Comparison of ENCODE assay signal across 25 mouse cellular contexts in genomic region chr6:48869774-48870173, GRCm38 (mm10). TPM values are rescaled to one million over a fixed set of nuclear protein-coding genes. Genes with fewer than 3 reads are reported as not detected.
DNase-seq lines count a peak whose midpoint lies in the region; ATAC-seq lines count a peak whose summit lies in the region.
"Had no signal": no experiment of that assay in that cellular context is flagged by ENCODE, and none has a peak within 500 bp of the region (broad histone marks: within the 10 kb centered on the region; RNA-seq: fewer than 3 reads in every experiment).

No protein-coding gene starts in this region.

- H3K4me2 ChIP-seq in intestine, embryonic 16.5 days (ENCODE audit: low read depth, low read length), result no peak overlapping the region
- H3K4me2 ChIP-seq: forebrain, embryonic 13.5 days; heart, embryonic 12.5 days; limb, embryonic 13.5 days; liver, embryonic 12.5 days; neural tube, embryonic 12.5 days had no signal

- 66% methylated on average over 2 of the region's 2 CpGs for WGBS in intestine, embryonic 16.5 days

- H3K9ac ChIP-seq in intestine, embryonic 16.5 days (ENCODE audit: low read depth, low read length), result no peak overlapping the region
- H3K9ac ChIP-seq: forebrain, embryonic 13.5 days; heart, embryonic 12.5 days; limb, embryonic 13.5 days; liver, embryonic 12.5 days; neural tube, embryonic 12.5 days had no signal

- no peaks in the 10 kb centered on the region for H3K9me3 ChIP-seq in intestine, embryonic 16.5 days (ENCODE audit: control insufficient read depth, low read length)
- H3K9me3 ChIP-seq: forebrain, embryonic 13.5 days; heart, embryonic 12.5 days; limb, embryonic 13.5 days; liver, embryonic 12.5 days; neural tube, embryonic 12.5 days had no signal

- ATAC-seq in frontal cortex, adult (ENCODE audit: low TSS enrichment), result peak; percentile 62; the same call in 1 of the 2 replicates
- ATAC-seq in intestine, embryonic 16.5 days, result peak; percentile 51
- ATAC-seq: forebrain, embryonic 13.5 days; liver, embryonic 12.5 days had no signal

- H3K4me1 ChIP-seq in intestine, embryonic 16.5 days (ENCODE audit: control insufficient read depth, insufficient read depth, low read length), result peaks cover 7% of the 10 kb centered on the region; the same call in 1 of the 2 replicates
- H3K4me1 ChIP-seq: heart, embryonic 12.5 days; limb, embryonic 13.5 days; liver, embryonic 12.5 days; neural tube, embryonic 12.5 days had no signal

- DNase-seq in frontal cortex, postnatal 36 days (ENCODE audit: low spot score in 2 of 2), result no peak
- DNase-seq in 416B (ENCODE audit: low read depth), result peak; percentile 15
- DNase-seq in NIH3T3 (ENCODE audit: low read depth), result peak; percentile 27
- no peak for DNase-seq in yolk sac, embryonic 10.5 days (ENCODE audit: low spot score)
- no peak for DNase-seq in urinary bladder, adult 2 months (ENCODE audit: low spot score)
- DNase-seq: cerebellum, adult 8-10 months; cerebellum, postnatal 36 days; heart, postnatal 14 days; kidney, postnatal 36 days; lung, adult 18-20 months; lung, postnatal 14 days; midbrain, embryonic 14.5 days; right cerebral cortex, postnatal 25 days had no signal

- H3K27ac ChIP-seq in intestine, embryonic 16.5 days (ENCODE audit: low read length), result peak overlapping the region; percentile 43; the same call in 1 of the 2 replicates
- H3K27ac ChIP-seq: forebrain, embryonic 13.5 days; limb, embryonic 13.5 days; liver, embryonic 12.5 days; neural tube, embryonic 12.5 days had no signal

- no peak overlapping the region for H3K4me3 ChIP-seq in intestine, embryonic 16.5 days (ENCODE audit: low read length)
- H3K4me3 ChIP-seq: forebrain, embryonic 13.5 days; heart, embryonic 12.5 days; limb, embryonic 13.5 days; liver, embryonic 12.5 days; neural tube, embryonic 12.5 days had no signal

- no peaks in the 10 kb centered on the region for H3K27me3 ChIP-seq in intestine, embryonic 16.5 days (replicated peaks; ENCODE audit: control insufficient read depth, insufficient read depth, low read length)
- H3K27me3 ChIP-seq: heart, embryonic 12.5 days; limb, embryonic 13.5 days; liver, embryonic 12.5 days had no signal

- H3K36me3 ChIP-seq in intestine, embryonic 16.5 days (ENCODE audit: control insufficient read depth, insufficient read depth, low read length), result no peaks in the 10 kb centered on the region
- H3K36me3 ChIP-seq: heart, embryonic 12.5 days; limb, embryonic 13.5 days; liver, embryonic 12.5 days; neural tube, embryonic 12.5 days had no signal

RNA-seq across cellular contexts. Expression of gene Aoc1, which starts 2.9 kb away (rescaled TPM):
- polyA plus RNA-seq in intestine, embryonic 16.5 days (2015; fragmentation: Nextera tagmentation; extraction: Ambion mirVana), result 51.9 and 71.5 TPM in 2 replicates
- polyA plus RNA-seq in urinary bladder, adult 2 months (2012; rRNA removed), result 0.08 and 0.18 TPM in 2 replicates
- polyA plus RNA-seq: forebrain, embryonic 13.5 days; heart, embryonic 12.5 days; hindbrain, embryonic 11.5 days; limb, embryonic 13.5 days; liver, embryonic 12.5 days; midbrain, embryonic 14.5 days had no signal

RNA-seq across cellular contexts. Expression of gene Tmem176b, which starts 28.5 kb away (rescaled TPM):
- 403 and 414 TPM in 2 replicates for polyA plus RNA-seq in intestine, embryonic 16.5 days (2015; fragmentation: Nextera tagmentation; extraction: Ambion mirVana)
- 391 and 400 TPM in 2 replicates for polyA plus RNA-seq in urinary bladder, adult 2 months (2012; rRNA removed)

RNA-seq across cellular contexts. Expression of gene Tmem176a, which starts 29.1 kb away (rescaled TPM):
- 183 TPM in 2 replicates for polyA plus RNA-seq in intestine, embryonic 16.5 days (2015; fragmentation: Nextera tagmentation; extraction: Ambion mirVana)
- 133 and 146 TPM in 2 replicates for polyA plus RNA-seq in urinary bladder, adult 2 months (2012; rRNA removed)

RNA-seq across cellular contexts. Expression of gene 1600015I10Rik, which starts 59.9 kb away (rescaled TPM):
- not detected in 2 replicates for polyA plus RNA-seq in intestine, embryonic 16.5 days (2015; fragmentation: Nextera tagmentation; extraction: Ambion mirVana)
- not detected in 2 replicates for polyA plus RNA-seq in urinary bladder, adult 2 months (2012; rRNA removed)
- polyA plus RNA-seq: embryonic facial prominence, embryonic 14.5 days; forebrain, embryonic 13.5 days; hindbrain, embryonic 11.5 days; kidney, embryonic 14.5 days; limb, embryonic 13.5 days; liver, embryonic 12.5 days; midbrain, embryonic 14.5 days; neural tube, embryonic 12.5 days; spleen, adult 2 months; testis, adult 2 months had no signal

Comparison
In these comparisons a context has a peak if more than half of its experiments do, and no peak if none do; other contexts are left out.
1. DNase-seq: peak in 416B (single experiment) and NIH3T3 (single experiment); none in frontal cortex, postnatal 36 days (0 of 2), yolk sac, embryonic 10.5 days (single experiment) and urinary bladder, adult 2 months (single experiment).
2. RNA of gene Aoc1, which starts 2.9 kb away (polyA plus RNA-seq): 51.9 to 71.5 TPM in intestine, embryonic 16.5 days; 0.08 to 0.18 TPM in urinary bladder, adult 2 months; every median in the first group is over 10 times any median in the second.